Mouse (Mus musculus): ENCODE data around the gene A730049H05Rik. TPM values are rescaled to one million over a fixed set of nuclear protein-coding genes. Genes with fewer than 3 reads are reported as not detected.

A730049H05Rik gene
- polyA plus RNA-seq (2015; fragmentation: Nextera tagmentation; extraction: Ambion mirVana): 0.19 TPM in 1 of 2 replicates, not detected in the other

- H3K36me3 ChIP-seq (ENCODE audit: control insufficient read depth, insufficient read depth): no peaks in the 10 kb centered on the region
- H3K4me3 ChIP-seq (replicated peaks; ENCODE audit: low read length): no peak within 1 kb of the TSS
- H3K9me3 ChIP-seq (ENCODE audit: control insufficient read depth, low read length): no peaks in the 10 kb centered on the region
- no peaks in the 10 kb centered on the region for H3K27me3 ChIP-seq (replicated peaks; ENCODE audit: control insufficient read depth, insufficient read depth, low read length)
- peak within 1 kb of the TSS; percentile 6; the same call in 1 of the 2 replicates for H3K4me2 ChIP-seq (ENCODE audit: low read length)
- H3K4me1 ChIP-seq (replicated peaks; ENCODE audit: control insufficient read depth, insufficient read depth, low read length): peaks cover 8% of the 10 kb centered on the region; the same call in 1 of the 2 replicates
- no peak within 1 kb of the TSS for H3K27ac ChIP-seq (ENCODE audit: low read length)
- no peak for ATAC-seq
- no peak within 1 kb of the TSS for H3K9ac ChIP-seq (replicated peaks; ENCODE audit: low read depth, low read length)
- 7% methylated on average over 8 of the region's 8 CpGs for WGBS
Observed at GRCm38 (mm10) chr6:92816311-92816751, at the start of gene A730049H05Rik. Gene A730049H05Rik, plus strand, starts transcription at chr6:92816478.

- H3K9me3 ChIP-seq (ENCODE audit: control insufficient read depth, low read length): no peaks in the 10 kb centered on the region
- no peaks in the 10 kb centered on the region for H3K27me3 ChIP-seq (replicated peaks; ENCODE audit: control insufficient read depth, insufficient read depth, low read length)
- H3K4me1 ChIP-seq (replicated peaks; ENCODE audit: control insufficient read depth, insufficient read depth, low read length): no peaks in the 10 kb centered on the region
- 7% methylated on average over 2 of the region's 2 CpGs for WGBS
- H3K4me3 ChIP-seq (replicated peaks; ENCODE audit: low read length): no peak overlapping the region
- no peak overlapping the region for H3K4me2 ChIP-seq (ENCODE audit: low read length)
- no peak overlapping the region for H3K9ac ChIP-seq (replicated peaks; ENCODE audit: low read depth, low read length)
- no peak overlapping the region for H3K27ac ChIP-seq (ENCODE audit: low read length)
- ATAC-seq: no peak
- H3K36me3 ChIP-seq (ENCODE audit: control insufficient read depth, insufficient read depth): no peaks in the 10 kb centered on the region
Observed at GRCm38 (mm10) chr6:92776356-92776755, 39.9 kb upstream of the A730049H05Rik start.

- Histone ChIP-seq H3K27ac (ENCODE audit: low read length) (no peak overlapping the region), H3K4me3 (replicated peaks; ENCODE audit: low read length) (no peak overlapping the region), H3K9me3 (ENCODE audit: control insufficient read depth, low read length) (no peaks in the 10 kb centered on the region), H3K4me1 (replicated peaks; ENCODE audit: control insufficient read depth, insufficient read depth, low read length) (no peaks in the 10 kb centered on the region), H3K27me3 (replicated peaks; ENCODE audit: control insufficient read depth, insufficient read depth, low read length) (no peaks in the 10 kb centered on the region), H3K9ac (replicated peaks; ENCODE audit: low read depth, low read length) (no peak overlapping the region), H3K4me2 (ENCODE audit: low read length) (no peak overlapping the region), H3K36me3 (ENCODE audit: control insufficient read depth, insufficient read depth) (no peaks in the 10 kb centered on the region)
- WGBS: 79% methylated on average over 11 of the region's 11 CpGs
- ATAC-seq: no peak
Observed at GRCm38 (mm10) chr6:92779140-92779934, 36.9 kb upstream of the A730049H05Rik start.

- ATAC-seq: no peak
- no peak overlapping the region for H3K27ac ChIP-seq (ENCODE audit: low read length)
- WGBS: 53% methylated on average over 5 of the region's 5 CpGs
Observed at GRCm38 (mm10) chr6:92779935-92780205, 36.4 kb upstream of the A730049H05Rik start.

GRCm38 (mm10) chr6:92781446-92781845 lies 34.8 kb upstream of the A730049H05Rik start:
- no peak overlapping the region for H3K4me3 ChIP-seq (replicated peaks; ENCODE audit: low read length)
- no peak overlapping the region for H3K27ac ChIP-seq (ENCODE audit: low read length)
- H3K4me1 ChIP-seq (replicated peaks; ENCODE audit: control insufficient read depth, insufficient read depth, low read length): no peaks in the 10 kb centered on the region
- no peak overlapping the region for H3K9ac ChIP-seq (replicated peaks; ENCODE audit: low read depth, low read length)
- H3K36me3 ChIP-seq (ENCODE audit: control insufficient read depth, insufficient read depth): no peaks in the 10 kb centered on the region
- peaks cover 5% of the 10 kb centered on the region for H3K27me3 ChIP-seq (replicated peaks; ENCODE audit: control insufficient read depth, insufficient read depth, low read length)
- no peak overlapping the region for H3K4me2 ChIP-seq (ENCODE audit: low read length)
- no peak for ATAC-seq
- H3K9me3 ChIP-seq (ENCODE audit: control insufficient read depth, low read length): no peaks in the 10 kb centered on the region
- WGBS: 79% methylated on average over 6 of the region's 6 CpGs

More at GRCm38 (mm10) chr6:92779935-92780205, 36.4 kb upstream of the A730049H05Rik start:
- Histone ChIP-seq H3K36me3 (ENCODE audit: control insufficient read depth, insufficient read depth) (no peaks in the 10 kb centered on the region), H3K4me1 (replicated peaks; ENCODE audit: control insufficient read depth, insufficient read depth, low read length) (no peaks in the 10 kb centered on the region), H3K9ac (replicated peaks; ENCODE audit: low read depth, low read length) (no peak overlapping the region), H3K4me3 (replicated peaks; ENCODE audit: low read length) (no peak overlapping the region), H3K27me3 (replicated peaks; ENCODE audit: control insufficient read depth, insufficient read depth, low read length) (no peaks in the 10 kb centered on the region), H3K4me2 (ENCODE audit: low read length) (no peak overlapping the region), H3K9me3 (ENCODE audit: control insufficient read depth, low read length) (no peaks in the 10 kb centered on the region)

- 9% methylated on average over 7 of the region's 7 CpGs for WGBS
- peaks cover 7% of the 10 kb centered on the region for H3K4me1 ChIP-seq (replicated peaks; ENCODE audit: control insufficient read depth, insufficient read depth, low read length)
- H3K4me3 ChIP-seq (replicated peaks; ENCODE audit: low read length): no peak overlapping the region
- no peak overlapping the region for H3K9ac ChIP-seq (replicated peaks; ENCODE audit: low read depth, low read length)
- H3K27me3 ChIP-seq (replicated peaks; ENCODE audit: control insufficient read depth, insufficient read depth, low read length): peaks cover 7% of the 10 kb centered on the region
- H3K36me3 ChIP-seq (ENCODE audit: control insufficient read depth, insufficient read depth): no peaks in the 10 kb centered on the region
- no peak overlapping the region for H3K4me2 ChIP-seq (ENCODE audit: low read length)
- no peak overlapping the region for H3K27ac ChIP-seq (ENCODE audit: low read length)
- ATAC-seq: peak; percentile 53; the same call in 1 of the 2 replicates
- H3K9me3 ChIP-seq (ENCODE audit: control insufficient read depth, low read length): no peaks in the 10 kb centered on the region
Observed at GRCm38 (mm10) chr6:92784782-92785181, 31.5 kb upstream of the A730049H05Rik start.

- peak overlapping the region; percentile 75 for H3K4me2 ChIP-seq (ENCODE audit: low read length)
- ATAC-seq: peak; percentile 25
- peak overlapping the region; percentile 35 for H3K9ac ChIP-seq (replicated peaks; ENCODE audit: low read depth, low read length)
- H3K27me3 ChIP-seq (replicated peaks; ENCODE audit: control insufficient read depth, insufficient read depth, low read length): peaks cover 7% of the 10 kb centered on the region
- WGBS: under 1% methylated on average over 20 of the region's 20 CpGs
- H3K27ac ChIP-seq (ENCODE audit: low read length): no peak overlapping the region
- H3K9me3 ChIP-seq (ENCODE audit: control insufficient read depth, low read length): no peaks in the 10 kb centered on the region
- peak overlapping the region; percentile 41 for H3K4me3 ChIP-seq (replicated peaks; ENCODE audit: low read length)
- H3K36me3 ChIP-seq (ENCODE audit: control insufficient read depth, insufficient read depth): no peaks in the 10 kb centered on the region
- H3K4me1 ChIP-seq (replicated peaks; ENCODE audit: control insufficient read depth, insufficient read depth, low read length): peaks cover 7% of the 10 kb centered on the region
Observed at GRCm38 (mm10) chr6:92786701-92787375, 29.4 kb upstream of the A730049H05Rik start.

GRCm38 (mm10) chr6:92787376-92787712 lies 28.9 kb upstream of the A730049H05Rik start:
- ATAC-seq: peak; percentile 91
- Histone ChIP-seq H3K4me2 (ENCODE audit: low read length) (peak overlapping the region; percentile 75), H3K27me3 (replicated peaks; ENCODE audit: control insufficient read depth, insufficient read depth, low read length) (peaks cover 7% of the 10 kb centered on the region), H3K36me3 (ENCODE audit: control insufficient read depth, insufficient read depth) (no peaks in the 10 kb centered on the region), H3K4me3 (replicated peaks; ENCODE audit: low read length) (peak overlapping the region; percentile 41), H3K9me3 (ENCODE audit: control insufficient read depth, low read length) (no peaks in the 10 kb centered on the region), H3K4me1 (replicated peaks; ENCODE audit: control insufficient read depth, insufficient read depth, low read length) (peaks cover 7% of the 10 kb centered on the region), H3K27ac (ENCODE audit: low read length) (no peak overlapping the region), H3K9ac (replicated peaks; ENCODE audit: low read depth, low read length) (peak overlapping the region; percentile 35)
- 0% methylated on average over 11 of the region's 12 CpGs for WGBS

- no peak overlapping the region for H3K27ac ChIP-seq (ENCODE audit: low read length)
- H3K4me2 ChIP-seq (ENCODE audit: low read length): no peak overlapping the region
- H3K9ac ChIP-seq (replicated peaks; ENCODE audit: low read depth, low read length): no peak overlapping the region
- no peaks in the 10 kb centered on the region for H3K9me3 ChIP-seq (ENCODE audit: control insufficient read depth, low read length)
- no peaks in the 10 kb centered on the region for H3K36me3 ChIP-seq (ENCODE audit: control insufficient read depth, insufficient read depth)
- ATAC-seq: no peak
- WGBS: 79% methylated on average over 6 of the region's 6 CpGs
- no peak overlapping the region for H3K4me3 ChIP-seq (replicated peaks; ENCODE audit: low read length)
- no peaks in the 10 kb centered on the region for H3K27me3 ChIP-seq (replicated peaks; ENCODE audit: control insufficient read depth, insufficient read depth, low read length)
- H3K4me1 ChIP-seq (replicated peaks; ENCODE audit: control insufficient read depth, insufficient read depth, low read length): no peaks in the 10 kb centered on the region
Observed at GRCm38 (mm10) chr6:92793804-92794203, 22.5 kb upstream of the A730049H05Rik start.

All from forebrain, embryonic 16.5 days (tissue).